Mouse (Mus musculus) kidney, embryonic 15.5 days (tissue): Measurements from ENCODE around the gene Gpatch3. TPM values are rescaled to one million over a fixed set of nuclear protein-coding genes. Genes with fewer than 3 reads are reported as not detected.

ENCODE experiments used
- microRNA-seq: library from miRNA; unstranded; fragments of <30 nt; microRNA quantifications from one replicate; pipeline ENCODE4, GENCODE M21; 2016
- polyA plus RNA-seq: library from polyadenylated mRNA; unstranded; fragments of >200 nt; fragmentation: Nextera tagmentation; extraction: Ambion mirVana; gene quantifications from 2 replicates; pipeline ENCODE4 v1.2.1, GENCODE M21; 2015

Gene Gpatch3
- polyA plus RNA-seq, 1 experiment from 2014 or later: 7.8 TPM

Small RNAs within 50 kb of the gene (microRNA-seq; reads per million reads assigned to microRNA genes)
- not detected for gene Gm23158

Other genes starting within 250 kb of the Gpatch3 start
- 12.0 and 13.1 TPM in 2 replicates for gene Wdtc1, start 221.3 kb upstream of the Gpatch3 start, polyA plus RNA-seq
- 7.5 and 8.3 TPM in 2 replicates for gene Slc9a1, start 205.0 kb upstream of the Gpatch3 start, polyA plus RNA-seq
- gene Tent5b, start 94.6 kb upstream of the Gpatch3 start, polyA plus RNA-seq: 1.2 and 1.3 TPM in 2 replicates
- 0.64 and 1.0 TPM in 2 replicates for gene Trnp1, start 76.2 kb upstream of the Gpatch3 start, polyA plus RNA-seq
- 22.0 and 22.4 TPM in 2 replicates for gene Kdf1, start 55.8 kb upstream of the Gpatch3 start, polyA plus RNA-seq
- 334 and 359 TPM in 2 replicates for gene Nudc, start 28.7 kb upstream of the Gpatch3 start, polyA plus RNA-seq
- gene Nr0b2, start 21.4 kb upstream of the Gpatch3 start, polyA plus RNA-seq: 0.44 and 0.64 TPM in 2 replicates
- 19.8 and 20.3 TPM in 2 replicates for gene Gpn2, start 9.6 kb downstream of the Gpatch3 start, polyA plus RNA-seq
- 9.8 and 13.3 TPM in 2 replicates for gene Sfn, start 27.4 kb downstream of the Gpatch3 start, polyA plus RNA-seq
- gene Zdhhc18, start 75.4 kb downstream of the Gpatch3 start, polyA plus RNA-seq: 2.5 and 3.8 TPM in 2 replicates
- 19.9 and 20.2 TPM in 2 replicates for gene Pigv, start 97.9 kb downstream of the Gpatch3 start, polyA plus RNA-seq
- gene Arid1a, start 182.0 kb downstream of the Gpatch3 start, polyA plus RNA-seq: 33.5 and 36.1 TPM in 2 replicates